Mouse (Mus musculus) gastrocnemius, postnatal 25 days (tissue): ENCODE measurements around the gene Taf10. TPM values are rescaled to one million over a fixed set of nuclear protein-coding genes. Genes with fewer than 3 reads are reported as not detected.
A peak's percentile ranks its signal among the peaks of the same experiment; 100 is the strongest.

Experiments used
- DNase-seq: peaks from one replicate; pipeline ENCODE4 v3.0.0; 2022
- long read RNA-seq, 2 experiments: library from polyadenylated mRNA; stranded (forward); transcript quantifications; one replicate each; pipeline ENCODE4 v2.0.0; 2021
- total RNA-seq, 2 experiments: library from RNA; stranded (reverse); gene quantifications; 1 replicate in 1 of 2; 2 replicates in 1 of 2; pipeline ENCODE4 v1.2.3; 2021

Gene Taf10
- 10 to 100 TPM; 79.5 to 84.6 TPM for total RNA-seq
- long read RNA-seq, experiment 1, full-length matches to known transcripts: 63 of 81 reads
- long read RNA-seq, experiment 1, partial matches to known transcripts: 0 of 81 reads
- long read RNA-seq, experiment 1, other reads (novel, unspliced or antisense): 18 of 81 reads
- long read RNA-seq, experiment 2, full-length matches to known transcripts: 51 of 69 reads
- long read RNA-seq, experiment 2, partial matches to known transcripts: 1 of 69 reads
- long read RNA-seq, experiment 2, other reads (novel, unspliced or antisense): 17 of 69 reads

- DNase-seq: peak; percentile 79
These were observed at the start of gene Taf10 for GRCm38 (mm10) chr7:105743926-105744590. Taf10 (minus strand) TSS chr7:105744361.

- DNase-seq: peak; percentile 33
These were observed 49.5 kb upstream of the Taf10 start for GRCm38 (mm10) chr7:105793701-105794100.

GRCm38 (mm10) chr7:105791147-105791546 lies 47.0 kb upstream of the Taf10 start:
- no peak for DNase-seq

- DNase-seq: peak; percentile 15
These were observed 43.4 kb upstream of the Taf10 start, which contains the start of gene Dchs1 for GRCm38 (mm10) chr7:105787285-105788140. Dchs1 (minus strand) TSS chr7:105787654.

- DNase-seq: no peak
These were observed 42.5 kb upstream of the Taf10 start for GRCm38 (mm10) chr7:105786506-105787284.

GRCm38 (mm10) chr7:105784556-105784955 lies 40.4 kb upstream of the Taf10 start:
- no peak for DNase-seq

- DNase-seq: no peak
These were observed 39.7 kb upstream of the Taf10 start for GRCm38 (mm10) chr7:105783861-105784260.

- peak; percentile 40 for DNase-seq
These were observed 34.5 kb upstream of the Taf10 start for GRCm38 (mm10) chr7:105778553-105779265.

GRCm38 (mm10) chr7:105777797-105778552 lies 33.8 kb upstream of the Taf10 start:
- peak; percentile 86 for DNase-seq

GRCm38 (mm10) chr7:105777316-105777715 lies 33.2 kb upstream of the Taf10 start:
- DNase-seq: no peak

- no peak for DNase-seq
These were observed 31.9 kb upstream of the Taf10 start for GRCm38 (mm10) chr7:105776026-105776425.

GRCm38 (mm10) chr7:105774661-105775060 lies 30.5 kb upstream of the Taf10 start:
- no peak for DNase-seq

GRCm38 (mm10) chr7:105773041-105773440 lies 28.9 kb upstream of the Taf10 start:
- DNase-seq: no peak

GRCm38 (mm10) chr7:105772331-105772730 lies 28.2 kb upstream of the Taf10 start:
- no peak for DNase-seq

- DNase-seq: peak; percentile 74
These were observed 25.8 kb upstream of the Taf10 start for GRCm38 (mm10) chr7:105769959-105770358.

- DNase-seq: no peak
These were observed 23.6 kb upstream of the Taf10 start for GRCm38 (mm10) chr7:105767729-105768165.

GRCm38 (mm10) chr7:105764331-105764730 lies 20.2 kb upstream of the Taf10 start:
- no peak for DNase-seq

- DNase-seq: no peak
These were observed 18.5 kb upstream of the Taf10 start for GRCm38 (mm10) chr7:105762517-105763270.

- DNase-seq: no peak
These were observed 17.8 kb upstream of the Taf10 start for GRCm38 (mm10) chr7:105761813-105762484.
